Mouse (Mus musculus) cortical plate, adult 2 months (tissue): ENCODE data around the gene Auts2.

Experiments used
- CTCF ChIP-seq: fragments of 200-500 bp; IDR thresholded peaks from 2 replicates; pipeline ENCODE4 v1.5.1; 2011; ENCODE audit warnings: mild to moderate bottlenecking, control low read depth, low read length; ENCODE audit not compliant: insufficient read depth; ENCODE audit errors: extremely low read depth
- POLR2A ChIP-seq: fragments of 200-500 bp; IDR thresholded peaks from 2 replicates; pipeline ENCODE4 v1.6.1; 2011; ENCODE audit warnings: mild to moderate bottlenecking, low read length, control low read depth; ENCODE audit not compliant: insufficient read depth; ENCODE audit errors: extremely low read depth

- TF ChIP-seq POLR2A: no peak
- TF ChIP-seq CTCF: no peak
These were observed 947.4 kb downstream of the Auts2 start for GRCm38 (mm10) chr5:131595730-131596129.
